Mouse (Mus musculus) embryo, embryonic 9.5 days (tissue): Measurements from ENCODE around the gene Adgrl4.

ENCODE experiments used
- DNase-seq: peaks from one replicate; pipeline ENCODE4 v3.0.0-alpha.2; 2017; ENCODE audit errors: extremely low spot score

Adgrl4 gene

DNA sequence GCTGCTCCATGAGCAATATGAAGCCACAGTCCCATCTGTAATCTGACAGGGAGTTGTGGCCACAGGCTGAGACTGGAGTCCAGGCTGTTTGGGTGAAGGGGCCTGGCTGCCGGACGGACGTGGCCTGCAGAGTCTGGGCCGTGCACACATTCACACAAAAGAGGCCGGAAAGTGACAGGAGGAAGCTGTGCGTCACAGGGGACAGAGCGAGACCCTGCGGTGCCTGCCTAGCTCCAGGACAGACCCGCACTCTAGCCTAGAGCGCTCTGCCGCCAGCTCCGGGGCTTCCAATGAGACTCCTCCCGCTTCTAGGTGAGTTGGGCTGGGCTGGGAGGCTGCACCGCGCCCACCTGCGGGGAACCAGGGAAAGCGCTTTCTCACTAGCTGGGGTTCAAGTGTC, at the start of gene Adgrl4:
Gene Adgrl4, plus strand, starts transcription at position 195 of the 400 bp plus-strand sequence.
- DNase-seq, result peak; percentile 51

- DNase-seq, result no peak
Observed at GRCm38 (mm10) chr3:151390912-151391311, 46.8 kb upstream of the Adgrl4 start.

- no peak for DNase-seq
Observed at GRCm38 (mm10) chr3:151392891-151393290, 44.8 kb upstream of the Adgrl4 start.

DNA sequence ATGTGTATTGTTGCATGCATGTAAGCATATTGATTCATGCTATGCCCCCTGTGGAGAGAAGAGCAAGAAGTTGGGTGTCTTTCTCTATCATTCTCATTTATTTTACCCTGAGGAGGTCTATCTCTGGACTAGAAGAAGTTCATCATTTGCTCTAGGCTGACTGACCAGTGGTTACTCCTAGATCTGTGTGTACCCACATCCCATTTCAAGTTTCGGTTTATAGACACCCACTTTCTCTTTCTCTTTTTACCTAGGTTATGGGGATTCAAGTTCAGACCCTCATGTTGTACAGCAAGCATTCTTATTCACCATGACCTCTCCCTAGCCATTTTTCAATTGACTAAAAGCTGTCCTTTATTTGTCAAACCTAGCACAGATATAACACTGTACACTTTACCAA, 44.4 kb upstream of the Adgrl4 start:
- DNase-seq, result no peak

- DNase-seq, result no peak
Observed at GRCm38 (mm10) chr3:151399270-151399669, 38.4 kb upstream of the Adgrl4 start.

DNA sequence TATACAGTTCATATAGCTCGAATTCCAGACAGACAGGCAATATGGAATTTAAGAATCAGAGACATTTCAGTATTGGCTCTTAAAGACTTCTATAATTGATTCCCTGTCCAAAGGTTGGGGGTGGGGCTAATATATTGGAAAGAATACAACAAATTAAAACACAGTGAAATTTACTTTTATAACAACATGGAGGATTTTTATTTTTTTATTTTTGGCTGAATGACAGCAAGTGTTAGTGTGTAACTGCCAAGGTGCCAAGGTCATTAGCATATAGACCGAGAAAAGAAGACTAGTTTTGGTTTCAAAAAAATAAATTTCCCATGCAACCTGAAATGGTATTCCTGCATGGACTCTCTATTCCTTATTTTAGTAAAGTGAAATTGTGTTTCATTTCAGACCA, 26.7 kb upstream of the Adgrl4 start:
- no peak for DNase-seq

- no peak for DNase-seq
Observed at GRCm38 (mm10) chr3:151411488-151411887, 26.2 kb upstream of the Adgrl4 start.

GRCm38 (mm10) chr3:151416931-151417330, 20.8 kb upstream of the Adgrl4 start:
- DNase-seq, result no peak

DNA sequence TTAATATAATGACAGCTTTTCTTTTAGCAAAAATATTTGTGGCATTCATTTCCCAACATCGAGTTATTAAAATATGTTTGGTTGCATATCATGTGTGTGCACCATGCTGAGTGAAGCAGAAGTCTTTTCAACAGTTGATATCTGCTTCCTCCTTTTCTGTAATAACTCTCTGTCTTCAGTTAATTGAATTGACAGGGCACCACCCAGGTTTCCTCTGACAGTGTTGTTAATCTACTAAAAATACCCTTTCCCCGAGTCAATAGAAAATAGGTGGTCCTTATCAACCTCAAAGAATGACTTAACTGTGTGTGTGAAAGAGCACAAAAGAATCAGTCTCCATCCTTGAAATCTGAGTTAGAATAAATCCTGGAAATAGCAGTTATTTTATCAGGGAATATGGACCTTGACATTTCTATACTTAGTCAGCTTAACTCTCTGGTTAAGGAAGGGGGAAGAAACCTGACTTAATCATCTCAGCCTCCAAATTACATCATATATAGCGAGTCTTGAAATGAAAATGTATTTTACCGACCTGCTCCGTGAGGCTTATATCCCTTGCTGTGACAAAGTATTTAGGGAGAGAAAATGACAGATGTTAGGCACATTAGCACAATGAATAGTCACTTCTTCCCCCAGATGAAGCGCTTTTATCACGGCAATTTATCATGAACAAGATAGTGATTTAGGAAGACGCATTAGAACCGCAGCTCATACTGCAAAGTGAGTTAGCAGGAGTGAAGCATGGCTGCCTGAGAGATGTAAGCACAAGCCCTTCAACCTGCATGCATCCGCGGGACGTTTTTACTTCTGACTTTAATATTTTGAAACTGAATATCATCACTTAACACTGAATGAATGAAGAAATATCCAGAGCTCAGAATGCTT, 19.8 kb upstream of the Adgrl4 start:
- DNase-seq, result no peak

- DNase-seq, result no peak
Observed at GRCm38 (mm10) chr3:151424326-151425207, 13.1 kb upstream of the Adgrl4 start.

- DNase-seq, result no peak
Observed at GRCm38 (mm10) chr3:151430106-151430505, 7.6 kb upstream of the Adgrl4 start.

- no peak for DNase-seq
Observed at GRCm38 (mm10) chr3:151431507-151431906, 6.2 kb upstream of the Adgrl4 start.

- no peak for DNase-seq
Observed at GRCm38 (mm10) chr3:151438364-151438763, 677 bp downstream of the Adgrl4 start.

DNA sequence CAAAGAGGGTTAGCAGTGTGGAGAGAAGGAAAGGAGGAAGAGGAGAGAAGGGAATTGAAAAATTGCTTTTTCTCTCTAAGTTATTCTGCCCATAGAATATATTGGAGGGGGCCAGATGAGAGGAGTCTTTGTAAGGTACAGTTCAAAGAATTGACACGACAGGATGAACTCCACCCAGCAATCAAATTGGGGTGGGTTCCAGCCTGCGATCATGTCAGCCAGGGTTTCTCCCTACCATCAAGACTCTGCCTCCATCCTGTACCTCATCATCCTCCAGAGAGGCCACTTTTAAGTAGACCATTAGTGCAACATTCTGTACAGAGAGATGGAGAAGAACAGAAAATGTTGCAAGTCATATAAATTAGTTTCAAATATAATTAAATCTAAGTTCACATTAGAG, 2.3 kb downstream of the Adgrl4 start:
- DNase-seq, result no peak

DNA sequence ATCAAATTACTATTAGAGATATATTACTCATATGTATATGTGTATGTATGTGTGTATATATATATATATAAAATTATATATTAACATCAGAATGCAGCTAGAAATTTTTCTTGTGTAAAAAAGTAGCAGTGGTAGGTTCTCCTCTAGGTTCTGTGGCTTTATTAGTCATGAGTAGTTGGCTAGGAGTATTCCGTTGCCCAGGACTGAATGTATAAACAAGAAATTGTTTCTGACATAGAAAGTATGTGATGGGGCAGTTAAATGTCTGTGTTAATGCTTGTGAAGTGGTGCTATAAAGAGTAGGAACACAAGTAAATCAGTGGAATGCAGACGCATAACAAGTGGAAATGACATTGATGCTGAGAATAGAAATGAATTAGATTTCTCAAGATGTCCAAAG, 4.3 kb downstream of the Adgrl4 start:
- DNase-seq, result no peak

GRCm38 (mm10) chr3:151443486-151443885, 5.8 kb downstream of the Adgrl4 start:
- no peak for DNase-seq

DNA sequence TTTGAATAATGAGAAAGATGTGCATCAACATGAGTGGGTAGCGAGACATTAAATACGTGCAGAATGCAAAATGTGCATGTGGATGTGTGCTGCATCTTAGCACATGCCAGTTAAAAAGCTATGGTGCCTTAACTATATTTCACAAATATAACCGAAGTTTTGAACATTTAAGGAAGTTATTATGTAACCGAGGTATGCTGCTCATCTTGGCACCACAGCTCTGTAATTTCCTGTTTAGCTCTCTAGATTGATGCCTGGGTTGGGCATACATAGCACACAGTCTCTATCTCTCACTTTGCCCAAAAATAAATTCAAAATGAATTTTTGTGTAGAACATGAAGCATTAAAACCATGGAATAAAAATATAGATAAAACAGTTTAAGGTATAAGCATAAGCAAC, 6.6 kb downstream of the Adgrl4 start:
- DNase-seq, result no peak

- no peak for DNase-seq
Observed at GRCm38 (mm10) chr3:151445936-151446335, 8.2 kb downstream of the Adgrl4 start.

DNA sequence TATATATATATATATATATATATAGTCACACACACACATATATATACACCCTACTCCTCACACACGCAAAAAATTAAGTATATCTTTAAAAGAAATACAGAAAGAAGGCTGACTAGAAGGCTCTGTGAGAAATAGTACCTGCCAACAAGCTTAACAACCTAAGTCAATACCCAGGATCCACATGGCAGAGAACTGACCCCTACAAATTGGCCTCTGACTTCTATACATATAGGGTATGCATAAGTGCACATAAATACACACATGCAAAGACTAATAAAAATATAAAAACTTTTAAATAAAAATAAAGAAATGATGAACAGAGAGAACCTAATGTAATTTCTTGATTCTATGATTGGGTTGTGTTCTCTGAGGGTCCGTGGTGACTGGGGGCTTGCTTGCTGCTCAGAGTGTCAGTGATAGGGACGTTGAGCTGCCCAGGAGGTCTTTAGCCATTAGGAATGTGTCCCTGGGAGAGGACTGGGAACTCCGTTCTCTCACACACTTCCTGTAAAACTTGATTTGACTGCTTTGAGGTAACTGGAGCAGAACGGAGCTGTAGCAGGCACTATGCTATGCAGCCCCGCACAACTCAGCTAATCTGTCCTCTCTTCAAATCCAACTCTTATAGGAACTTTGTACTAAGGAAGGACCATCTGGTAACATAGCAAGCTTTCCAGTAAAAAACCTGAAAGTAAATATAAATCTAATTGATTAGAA, 17.5 kb downstream of the Adgrl4 start:
- DNase-seq, result no peak

- no peak for DNase-seq
Observed at GRCm38 (mm10) chr3:151459430-151460190, 21.9 kb downstream of the Adgrl4 start.

DNA sequence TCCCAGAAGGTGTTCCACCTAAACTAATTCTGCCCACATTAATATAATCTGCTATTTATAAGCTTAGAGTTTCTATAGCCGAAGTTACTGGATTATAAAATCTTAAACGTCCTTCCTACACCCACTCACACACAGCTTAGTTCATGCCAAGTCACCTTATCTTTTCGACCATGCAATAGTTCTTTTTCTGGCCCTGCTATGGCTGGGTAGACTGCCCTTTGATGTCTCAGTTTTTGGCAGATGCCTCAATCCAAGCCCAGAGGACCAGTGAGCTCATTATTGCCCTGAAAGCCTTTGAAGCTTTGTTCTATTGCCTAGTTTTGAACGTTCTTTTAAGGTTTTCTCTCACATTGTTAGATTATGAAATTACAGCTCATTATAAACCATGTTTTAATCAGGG, 27.5 kb downstream of the Adgrl4 start:
- no peak for DNase-seq
